Mouse (Mus musculus) T-cell, adult 2 months (primary cell): Measurements from ENCODE around the gene Trappc2l.

ENCODE experiments used
- DNase-seq: peaks from one replicate; pipeline ENCODE4 v3.0.0; 2022; ENCODE audit warnings: low spot score

Gene Trappc2l

GRCm38 (mm10) chr8:122580926-122581325, 30.5 kb upstream of the Trappc2l start:
- no peak for DNase-seq

- no peak for DNase-seq
Observed at GRCm38 (mm10) chr8:122584981-122585380, 26.5 kb upstream of the Trappc2l start.

- DNase-seq: no peak
Observed at GRCm38 (mm10) chr8:122585411-122585891, 26.0 kb upstream of the Trappc2l start.

- DNase-seq: no peak
Observed at GRCm38 (mm10) chr8:122586171-122586570, 25.3 kb upstream of the Trappc2l start.

GRCm38 (mm10) chr8:122586749-122587148, 24.7 kb upstream of the Trappc2l start:
- DNase-seq: no peak

- no peak for DNase-seq
Observed at GRCm38 (mm10) chr8:122593240-122593639, 18.2 kb upstream of the Trappc2l start.

- no peak for DNase-seq
Observed at GRCm38 (mm10) chr8:122593783-122594507, 17.5 kb upstream of the Trappc2l start.

- no peak for DNase-seq
Observed at GRCm38 (mm10) chr8:122596031-122596430, 15.4 kb upstream of the Trappc2l start.

- DNase-seq: no peak
Observed at GRCm38 (mm10) chr8:122600666-122601065, 10.8 kb upstream of the Trappc2l start.

- no peak for DNase-seq
Observed at GRCm38 (mm10) chr8:122604640-122605039, 6.8 kb upstream of the Trappc2l start.

GRCm38 (mm10) chr8:122605367-122605766, 6.1 kb upstream of the Trappc2l start:
- no peak for DNase-seq

- no peak for DNase-seq
Observed at GRCm38 (mm10) chr8:122606810-122607209, 4.6 kb upstream of the Trappc2l start.

- DNase-seq: no peak
Observed at GRCm38 (mm10) chr8:122610209-122610608, 1.2 kb upstream of the Trappc2l start.

GRCm38 (mm10) chr8:122610612-122611277, 695 bp upstream of the Trappc2l start:
- no peak for DNase-seq

GRCm38 (mm10) chr8:122616181-122616905, 4.9 kb downstream of the Trappc2l start:
- DNase-seq: no peak

GRCm38 (mm10) chr8:122617947-122618546, 6.6 kb downstream of the Trappc2l start:
- peak; percentile 64 for DNase-seq

GRCm38 (mm10) chr8:122618660-122619378, 7.4 kb downstream of the Trappc2l start:
- no peak for DNase-seq

- DNase-seq: no peak
Observed at GRCm38 (mm10) chr8:122620446-122620845, 9.0 kb downstream of the Trappc2l start.

GRCm38 (mm10) chr8:122622727-122623126, 11.3 kb downstream of the Trappc2l start, which contains the start of gene Pabpn1l:
Gene Pabpn1l, minus strand, starts transcription at chr8:122622739.
- no peak for DNase-seq

- no peak for DNase-seq
Observed at GRCm38 (mm10) chr8:122623844-122624642, 12.6 kb downstream of the Trappc2l start.

GRCm38 (mm10) chr8:122624653-122625052, 13.2 kb downstream of the Trappc2l start:
- no peak for DNase-seq
